Mouse (Mus musculus) adrenal gland, adult 18-20 months (tissue): ENCODE results near the gene Gp2. TPM values are rescaled to one million over a fixed set of nuclear protein-coding genes. Genes with fewer than 3 reads are reported as not detected.

ENCODE experiments used
- DNase-seq, 2 experiments: peaks; one replicate each; pipeline ENCODE4 v3.0.0; 2021 to 2022; ENCODE audit warnings: low spot score in 2 of 2
- long read RNA-seq, 2 experiments: library from polyadenylated mRNA; stranded (forward); transcript quantifications; one replicate each; pipeline ENCODE4 v2.0.0; 2021
- total RNA-seq, 2 experiments: library from RNA; stranded (reverse); gene quantifications; 1 replicate in 1 of 2; 2 replicates in 1 of 2; pipeline ENCODE4 v1.2.3; 2021

Gp2 gene
- not detected for total RNA-seq
- long read RNA-seq, experiment 1 = 0 reads
- long read RNA-seq, experiment 2 = 0 reads

- DNase-seq = no peak
Measured at GRCm38 (mm10) chr7:119459185-119459584, at the start of gene Gp2. TSS of gene Gp2 (minus strand) at chr7:119459285.

DNA sequence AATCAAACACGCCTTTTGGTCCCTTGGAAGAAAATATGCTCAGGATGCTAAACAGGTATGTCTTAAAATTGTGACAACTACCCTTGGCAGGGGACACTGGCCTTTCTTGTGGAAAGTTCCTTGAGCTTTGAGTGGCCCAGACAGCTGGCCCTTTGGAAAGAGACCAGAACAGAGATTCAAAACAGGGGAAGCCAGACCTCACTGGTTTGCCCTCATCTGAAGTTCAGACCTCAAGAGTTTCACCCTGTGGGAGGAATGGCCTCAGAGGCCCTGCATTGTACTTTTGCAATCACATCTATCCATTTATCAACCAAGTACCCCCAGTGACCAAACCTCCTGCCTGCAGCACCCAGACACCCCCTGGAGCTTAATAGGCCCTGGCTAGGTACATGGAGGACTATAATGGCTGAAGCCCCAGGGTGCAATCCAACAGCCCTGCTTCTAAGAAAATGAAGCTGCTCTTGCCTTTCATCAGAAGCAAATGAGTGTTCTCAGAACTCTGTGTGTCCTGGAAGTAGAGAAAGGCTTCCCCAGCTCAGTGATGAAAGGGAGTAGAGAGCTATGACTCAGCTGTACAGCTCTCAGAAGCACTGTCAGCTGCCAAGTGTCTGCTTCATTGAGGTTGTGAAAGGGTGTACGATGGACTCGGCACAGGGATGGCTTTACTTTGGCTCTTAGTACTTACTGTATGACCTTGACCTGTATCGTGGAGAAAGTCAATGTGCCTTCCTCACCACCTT is 31.1 kb upstream of the Gp2 start:
- DNase-seq = no peak

- no peak for DNase-seq
Measured at GRCm38 (mm10) chr7:119486683-119487082, 27.6 kb upstream of the Gp2 start.

DNA sequence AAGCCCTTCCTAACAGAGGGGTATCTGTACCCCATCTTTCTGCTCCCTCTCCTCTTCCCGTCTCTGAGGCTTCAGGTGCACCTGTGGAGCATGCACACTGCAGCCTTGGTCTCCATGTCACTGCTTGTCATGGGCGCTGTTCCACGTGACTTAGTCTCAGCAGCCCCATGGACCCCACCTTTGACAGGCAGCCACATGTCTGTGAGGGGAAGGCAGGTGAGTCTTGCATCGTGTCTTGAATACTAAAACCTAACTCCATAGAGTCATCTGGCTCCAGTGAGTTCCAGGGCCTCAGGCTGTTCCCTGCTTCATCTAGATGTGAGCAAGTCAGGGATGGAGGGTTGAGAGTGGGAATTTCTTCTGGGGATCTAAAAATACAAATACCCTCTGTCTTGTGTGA is 25.1 kb upstream of the Gp2 start:
- DNase-seq = no peak

GRCm38 (mm10) chr7:119479256-119479655 is 20.2 kb upstream of the Gp2 start, which contains the start of gene Umod:
TSS of gene Umod (minus strand) at chr7:119479282.
- DNase-seq = no peak

DNA sequence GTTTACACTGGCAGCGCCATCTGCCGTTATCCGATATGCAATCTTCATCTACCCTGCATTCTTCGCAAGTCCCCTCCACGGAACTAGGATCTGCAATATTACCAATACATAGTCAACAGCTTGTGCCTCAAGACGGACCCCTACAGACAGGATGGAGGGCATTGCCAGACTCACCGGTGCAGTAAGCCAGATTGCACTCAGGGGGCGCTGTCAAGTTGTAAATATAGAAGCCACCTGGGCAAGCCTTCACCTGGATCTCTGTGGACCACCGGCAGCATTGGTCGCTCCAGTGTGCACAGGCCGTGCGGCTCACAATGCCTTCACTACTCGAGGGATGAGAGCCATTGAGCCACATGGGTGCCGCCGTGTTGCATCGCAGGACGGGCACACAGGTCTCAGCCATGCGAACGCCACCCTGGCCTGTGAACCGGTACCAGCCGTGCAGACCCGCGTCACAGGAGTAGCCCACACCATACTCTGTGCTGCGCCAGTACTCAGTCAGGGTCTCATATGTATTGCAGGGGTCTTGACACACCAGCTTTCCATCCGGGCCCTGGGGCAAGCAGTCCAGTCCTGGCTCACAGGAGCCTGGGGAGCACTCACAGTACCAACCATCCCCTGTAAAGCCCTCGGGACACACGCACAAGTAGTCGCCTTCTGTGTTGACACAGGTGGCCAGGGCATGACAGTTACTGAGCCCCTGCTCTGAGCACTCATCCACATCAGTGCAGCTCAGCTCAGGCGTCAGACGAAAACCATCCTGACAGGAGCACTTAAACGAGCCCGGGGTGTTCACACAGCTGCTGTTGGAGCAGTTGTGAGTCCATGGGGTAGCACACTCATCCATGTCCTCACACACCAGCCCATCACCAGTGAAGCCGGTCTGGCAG is 17.7 kb upstream of the Gp2 start:
- DNase-seq = no peak

GRCm38 (mm10) chr7:119454192-119454591 is 4.9 kb downstream of the Gp2 start:
- DNase-seq = no peak

DNA sequence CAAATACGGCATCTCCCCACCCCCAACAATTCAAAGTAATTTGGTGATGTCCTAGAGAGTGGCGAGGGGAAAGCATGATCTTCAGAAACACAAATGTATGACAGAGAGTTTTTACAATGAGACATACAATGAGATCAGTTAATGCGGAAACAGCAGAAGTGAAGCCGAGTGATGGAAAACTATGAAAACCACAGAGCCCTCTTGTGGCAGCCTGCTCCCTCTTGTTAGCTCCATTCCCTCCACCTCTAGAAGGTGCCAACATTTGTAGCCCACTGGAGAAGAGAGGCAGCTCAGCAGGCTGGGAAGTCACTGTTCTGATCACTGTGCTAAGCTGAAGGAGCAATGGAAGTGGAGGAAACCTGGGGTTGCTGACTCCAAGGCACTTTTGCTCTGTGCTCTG is 15.2 kb downstream of the Gp2 start:
- no peak for DNase-seq

DNA sequence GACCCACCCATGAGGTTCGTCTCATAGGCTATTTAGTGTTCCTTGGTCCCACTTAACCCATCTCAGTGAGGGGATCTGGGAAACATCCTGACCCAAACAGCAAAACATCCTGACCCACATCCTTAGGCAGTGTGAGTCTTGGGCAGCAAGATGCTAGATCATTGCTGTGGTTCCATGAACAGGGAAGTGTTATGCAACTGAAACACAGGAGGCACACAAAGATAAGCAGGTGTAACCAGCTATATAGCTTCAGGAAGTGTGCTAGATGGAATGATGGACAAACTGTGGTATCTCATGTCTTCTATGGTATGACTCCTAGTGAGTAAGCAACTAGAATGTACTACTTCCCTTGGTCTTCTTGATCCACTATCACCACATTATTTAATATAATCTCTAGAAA is 17.1 kb downstream of the Gp2 start:
- no peak for DNase-seq

DNA sequence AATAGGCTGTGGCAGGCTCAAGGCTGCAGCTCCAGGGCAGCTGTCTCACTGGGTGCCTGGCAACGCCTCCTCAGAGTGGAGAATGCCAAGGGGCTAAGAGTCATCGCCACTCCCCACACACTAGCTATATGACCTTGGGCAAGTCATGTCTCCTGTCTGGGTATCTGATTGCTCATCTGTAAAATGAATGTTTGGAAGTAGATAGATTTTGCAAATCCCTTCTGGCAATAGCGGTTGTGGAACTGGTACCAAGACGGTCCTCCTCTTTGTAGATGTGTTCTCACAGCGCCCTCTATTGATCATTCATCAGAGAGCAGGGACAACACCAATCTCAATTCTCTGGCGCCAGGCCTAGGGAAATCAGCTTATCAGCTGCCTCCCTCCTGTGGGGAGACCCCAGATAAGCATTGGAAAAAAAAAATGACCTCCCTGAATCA is 31.9 kb downstream of the Gp2 start:
- DNase-seq = peak; percentile 27 to 48

GRCm38 (mm10) chr7:119420730-119421129 is 38.4 kb downstream of the Gp2 start:
- DNase-seq = no peak

DNA sequence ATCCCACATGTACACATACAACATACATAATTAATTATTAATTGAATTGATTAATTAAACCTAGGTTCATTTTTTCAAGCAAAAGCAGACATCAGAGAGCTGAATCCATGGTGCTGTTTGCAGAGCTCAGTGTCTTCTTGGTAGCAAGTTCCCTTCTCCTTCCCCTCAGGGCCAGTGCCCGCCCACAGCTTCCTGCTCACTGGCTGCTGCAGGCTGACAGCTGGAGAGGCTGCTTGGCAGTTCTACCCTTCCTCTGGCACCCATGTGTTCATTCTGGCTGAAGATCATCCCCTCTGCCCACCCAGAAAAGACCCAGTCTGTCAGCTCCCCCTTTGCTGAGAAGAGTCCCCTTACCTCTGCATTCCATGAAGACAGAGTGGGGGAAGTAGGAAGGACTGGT is 40.6 kb downstream of the Gp2 start:
- DNase-seq = no peak

- DNase-seq = no peak
Measured at GRCm38 (mm10) chr7:119394050-119394732, 64.9 kb downstream of the Gp2 start.

Other genes with a start within 250 kb of the Gp2 start
- not detected for gene Umod, start 20.0 kb upstream of the Gp2 start, total RNA-seq
- gene Acsm5, start 60.2 kb upstream of the Gp2 start, total RNA-seq = 1 to 10 TPM; 5.1 to 6.5 TPM
- not detected for gene Pdilt, start 64.2 kb upstream of the Gp2 start, total RNA-seq
- gene Acsm2, start 95.1 kb upstream of the Gp2 start, total RNA-seq = 1 to 10 TPM in 1 of 2 experiments, not detected in 1; 2.2 TPM
- gene Acsm1, start 147.7 kb upstream of the Gp2 start, total RNA-seq = under 1 TPM in 1 of 2 experiments, not detected in 1; 0.23 TPM
- not detected for gene Acsm4, start 230.7 kb upstream of the Gp2 start, total RNA-seq